Mouse (Mus musculus) cerebellum, adult 2 months (tissue): ENCODE results near the gene Scnn1g.

Source experiments
- CTCF ChIP-seq: fragments of 200-500 bp; IDR thresholded peaks from 2 replicates; pipeline ENCODE4 v1.5.1; 2011; ENCODE audit warnings: low read depth, mild to moderate bottlenecking, control low read depth, low read length, moderate library complexity, borderline replicate concordance; ENCODE audit not compliant: insufficient read depth
- POLR2A ChIP-seq: fragments of 200-500 bp; IDR thresholded peaks from 2 replicates; pipeline ENCODE4 v1.6.1; 2011; ENCODE audit warnings: low read length, control low read depth, borderline replicate concordance; ENCODE audit not compliant: insufficient read depth

DNA sequence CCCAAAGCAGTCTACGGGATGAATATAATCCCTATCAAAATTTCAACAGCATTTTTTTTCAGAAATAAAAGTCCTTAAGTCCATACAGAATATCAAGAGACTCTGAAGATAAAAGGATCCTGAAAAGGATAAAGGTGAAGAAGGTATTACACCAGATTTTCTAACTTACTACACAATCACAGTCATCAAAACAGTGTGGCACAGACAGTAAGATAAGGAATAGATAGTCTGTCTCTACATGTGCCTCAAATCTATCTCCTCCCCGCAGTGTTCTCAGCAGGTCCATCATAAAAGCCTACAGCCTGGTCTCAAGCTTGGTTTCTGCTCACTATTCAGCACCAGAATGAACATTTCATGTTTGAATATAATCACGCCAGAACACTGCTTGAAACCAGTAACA lies 33.8 kb upstream of the Scnn1g start:
- TF ChIP-seq CTCF, result no peak
- no peak for TF ChIP-seq POLR2A
